Mouse (Mus musculus): ENCODE data around the gene Rpl32. TPM values are rescaled to one million over a fixed set of nuclear protein-coding genes. Genes with fewer than 3 reads are reported as not detected.
"Not testable (repeated sequence)": the region's sequence is repeated elsewhere in the genome, so short reads cannot be mapped to it uniquely, and the experiment has no call there.

Rpl32 gene
- polyA plus RNA-seq, 1 experiment from 2014 or later: 1,977 TPM

- no peaks in the 10 kb centered on the region for H3K4me1 ChIP-seq
- H3K4me2 ChIP-seq (replicated peaks): peak overlapping the region; percentile 58
- H3K27ac ChIP-seq: no peak overlapping the region
- peaks cover 18% of the 10 kb centered on the region for H3K36me3 ChIP-seq
- H3K4me3 ChIP-seq: 0 out of 2 replicates have a peak overlapping the region, but pooled peaks have one; percentile 29
- ATAC-seq (ENCODE audit: insufficient number of reproducible peaks, insufficient read depth, low FRiP score, low TSS enrichment): no peak
- no peak overlapping the region for H3K9ac ChIP-seq
- 61% methylated on average over 5 of the region's 5 CpGs for WGBS
- H3K9me3 ChIP-seq: no peaks in the 10 kb centered on the region
- no peaks in the 10 kb centered on the region for H3K27me3 ChIP-seq
These were observed 30.2 kb upstream of the Rpl32 start for GRCm38 (mm10) chr6:115838745-115839144.

GRCm38 (mm10) chr6:115838161-115838597 lies 29.6 kb upstream of the Rpl32 start, which contains the start of gene Efcab12:
Efcab12 (minus strand) TSS chr6:115838412.
- H3K9me3 ChIP-seq: no peaks in the 10 kb centered on the region
- no peak within 1 kb of the TSS; the same call in 1 of the 2 replicates for H3K27ac ChIP-seq
- H3K9ac ChIP-seq: peak within 1 kb of the TSS; percentile 20; the same call in 1 of the 2 replicates
- peak within 1 kb of the TSS; percentile 29 for H3K4me3 ChIP-seq
- H3K27me3 ChIP-seq: no peaks in the 10 kb centered on the region
- H3K4me2 ChIP-seq (replicated peaks): peak within 1 kb of the TSS; percentile 58
- H3K36me3 ChIP-seq: peaks cover 16% of the 10 kb centered on the region
- ATAC-seq (ENCODE audit: insufficient number of reproducible peaks, insufficient read depth, low FRiP score, low TSS enrichment): peak; percentile 77; the same call in 1 of the 2 replicates
- 2% methylated on average over 19 of the region's 19 CpGs for WGBS
- no peaks in the 10 kb centered on the region for H3K4me1 ChIP-seq

GRCm38 (mm10) chr6:115833861-115834260 lies 25.3 kb upstream of the Rpl32 start:
- H3K4me2 ChIP-seq (replicated peaks): no peak overlapping the region
- H3K4me3 ChIP-seq: no peak overlapping the region
- H3K36me3 ChIP-seq: no peaks in the 10 kb centered on the region
- no peak overlapping the region for H3K27ac ChIP-seq
- no peaks in the 10 kb centered on the region for H3K4me1 ChIP-seq
- no peak overlapping the region for H3K9ac ChIP-seq
- H3K9me3 ChIP-seq: no peaks in the 10 kb centered on the region
- H3K27me3 ChIP-seq: no peaks in the 10 kb centered on the region
- no peak for ATAC-seq (ENCODE audit: insufficient number of reproducible peaks, insufficient read depth, low FRiP score, low TSS enrichment)

GRCm38 (mm10) chr6:115832152-115832850 lies 23.8 kb upstream of the Rpl32 start:
- no peak for ATAC-seq (ENCODE audit: insufficient number of reproducible peaks, insufficient read depth, low FRiP score, low TSS enrichment)
- H3K9ac ChIP-seq: no peak overlapping the region
- 88% methylated on average over 2 of the region's 2 CpGs for WGBS

GRCm38 (mm10) chr6:115830779-115831601 lies 22.4 kb upstream of the Rpl32 start:
- H3K9ac ChIP-seq: no peak overlapping the region
- no peaks in the 10 kb centered on the region for H3K27me3 ChIP-seq
- no peak overlapping the region for H3K4me3 ChIP-seq
- no peak for ATAC-seq (ENCODE audit: insufficient number of reproducible peaks, insufficient read depth, low FRiP score, low TSS enrichment)
- H3K27ac ChIP-seq: no peak overlapping the region
- H3K4me2 ChIP-seq (replicated peaks): no peak overlapping the region
- no peaks in the 10 kb centered on the region for H3K4me1 ChIP-seq
- H3K9me3 ChIP-seq: no peaks in the 10 kb centered on the region
- no peaks in the 10 kb centered on the region for H3K36me3 ChIP-seq
- WGBS: 85% methylated on average over 6 of the region's 6 CpGs

More at GRCm38 (mm10) chr6:115832152-115832850, 23.8 kb upstream of the Rpl32 start:
- Histone ChIP-seq H3K9me3 (no peaks in the 10 kb centered on the region), H3K4me2 (replicated peaks) (no peak overlapping the region), H3K4me3 (no peak overlapping the region), H3K27me3 (no peaks in the 10 kb centered on the region), H3K4me1 (no peaks in the 10 kb centered on the region), H3K27ac (no peak overlapping the region), H3K36me3 (no peaks in the 10 kb centered on the region)

- 0 out of 2 replicates have a peak overlapping the region, but pooled peaks have one; percentile 23 for H3K27ac ChIP-seq
- H3K27me3 ChIP-seq, H3K4me1 ChIP-seq, H3K9ac ChIP-seq, H3K9me3 ChIP-seq, H3K36me3 ChIP-seq: not testable (repeated sequence)
- 8% methylated on average over 5 of the region's 11 CpGs for WGBS
- ATAC-seq (ENCODE audit: insufficient number of reproducible peaks, insufficient read depth, low FRiP score, low TSS enrichment): peak; percentile 95
- 0 out of 2 replicates have a peak overlapping the region, but pooled peaks have one; percentile 9 for H3K4me3 ChIP-seq
- H3K4me2 ChIP-seq (replicated peaks): peak overlapping the region; percentile 34
These were observed 15.4 kb upstream of the Rpl32 start for GRCm38 (mm10) chr6:115823850-115824464.

- 84% methylated on average over 8 of the region's 8 CpGs for WGBS
These were observed 12.9 kb upstream of the Rpl32 start for GRCm38 (mm10) chr6:115821216-115821993.

GRCm38 (mm10) chr6:115818129-115818528 lies 9.6 kb upstream of the Rpl32 start:
- no peaks in the 10 kb centered on the region for H3K27me3 ChIP-seq
- H3K9me3 ChIP-seq: no peaks in the 10 kb centered on the region
- WGBS: 83% methylated on average over 2 of the region's 2 CpGs
- no peaks in the 10 kb centered on the region for H3K36me3 ChIP-seq
- no peaks in the 10 kb centered on the region; the same call in 1 of the 2 replicates for H3K4me1 ChIP-seq
- no peak overlapping the region for H3K27ac ChIP-seq
- H3K4me2 ChIP-seq (replicated peaks): no peak overlapping the region
- no peak overlapping the region for H3K9ac ChIP-seq
- H3K4me3 ChIP-seq: no peak overlapping the region
- no peak for ATAC-seq (ENCODE audit: insufficient number of reproducible peaks, insufficient read depth, low FRiP score, low TSS enrichment)

More at GRCm38 (mm10) chr6:115821216-115821993, 12.9 kb upstream of the Rpl32 start:
- Histone ChIP-seq H3K27me3 (no peaks in the 10 kb centered on the region), H3K36me3 (no peaks in the 10 kb centered on the region), H3K27ac (no peak overlapping the region), H3K9me3 (no peaks in the 10 kb centered on the region), H3K4me2 (replicated peaks) (no peak overlapping the region), H3K4me1 (no peaks in the 10 kb centered on the region), H3K9ac (no peak overlapping the region), H3K4me3 (no peak overlapping the region)
- ATAC-seq (ENCODE audit: insufficient number of reproducible peaks, insufficient read depth, low FRiP score, low TSS enrichment): no peak

- Histone ChIP-seq H3K36me3 (no peaks in the 10 kb centered on the region), H3K4me2 (replicated peaks) (no peak overlapping the region), H3K4me1 (no peaks in the 10 kb centered on the region; the same call in 1 of the 2 replicates), H3K9ac (no peak overlapping the region), H3K27ac (no peak overlapping the region), H3K27me3 (no peaks in the 10 kb centered on the region), H3K9me3 (no peaks in the 10 kb centered on the region), H3K4me3 (no peak overlapping the region)
- no peak for ATAC-seq (ENCODE audit: insufficient number of reproducible peaks, insufficient read depth, low FRiP score, low TSS enrichment)
- 76% methylated on average over 4 of the region's 4 CpGs for WGBS
These were observed 6.5 kb upstream of the Rpl32 start for GRCm38 (mm10) chr6:115815041-115815440.

- H3K27ac ChIP-seq: no peak overlapping the region
- no peak overlapping the region for H3K4me2 ChIP-seq (replicated peaks)
- no peak overlapping the region for H3K4me3 ChIP-seq
- H3K36me3 ChIP-seq: no peaks in the 10 kb centered on the region
- ATAC-seq (ENCODE audit: insufficient number of reproducible peaks, insufficient read depth, low FRiP score, low TSS enrichment): no peak
- no peaks in the 10 kb centered on the region for H3K27me3 ChIP-seq
- WGBS: 35% methylated on average over 4 of the region's 4 CpGs
- H3K9ac ChIP-seq: no peak overlapping the region
- H3K4me1 ChIP-seq: no peaks in the 10 kb centered on the region; the same call in 1 of the 2 replicates
- H3K9me3 ChIP-seq: no peaks in the 10 kb centered on the region
These were observed 5.6 kb upstream of the Rpl32 start for GRCm38 (mm10) chr6:115814104-115814503.

GRCm38 (mm10) chr6:115811606-115812005 lies 3.1 kb upstream of the Rpl32 start:
- Histone ChIP-seq H3K36me3 (peaks cover 10% of the 10 kb centered on the region), H3K4me1 (peaks cover 9% of the 10 kb centered on the region), H3K4me2 (replicated peaks) (no peak overlapping the region), H3K9me3 (no peaks in the 10 kb centered on the region), H3K27ac (no peak overlapping the region), H3K4me3 (no peak overlapping the region), H3K9ac (no peak overlapping the region), H3K27me3 (no peaks in the 10 kb centered on the region)
- WGBS: 63% methylated on average over 8 of the region's 8 CpGs
- ATAC-seq (ENCODE audit: insufficient number of reproducible peaks, insufficient read depth, low FRiP score, low TSS enrichment): no peak
